ENCODE assay signal across 14 mouse cellular contexts in genomic region chr2:57917721-57918120, GRCm38 (mm10).
DNase-seq lines count a peak whose midpoint lies in the region.
"Had no signal": no experiment of that assay in that cellular context is flagged by ENCODE, and none has a peak within 500 bp of the region (broad histone marks: within the 10 kb centered on the region; RNA-seq: fewer than 3 reads in every experiment).

No protein-coding gene starts in this region.

- DNase-seq in cerebellum, postnatal 10 days = peak; percentile 41 to 65
- DNase-seq in cerebellum, postnatal 4 days (ENCODE audit: low spot score in 2 of 2) = no peak
- DNase-seq in cerebellum, postnatal 14 days = peak; percentile 37 to 61
- no peak for DNase-seq in cerebellum, adult 9-11 months
- DNase-seq: adrenal gland, adult 2 months; adrenal gland, adult 8-10 months; adrenal gland, postnatal 10 days; adrenal gland, postnatal 14 days; adrenal gland, postnatal 25 days; adrenal gland, postnatal 36 days; B cell, adult 2 months; cerebellum, adult 11 months; cerebellum, adult 11-12 months; cerebellum, adult 18-20 months had no signal

Comparison
In these comparisons a context has a peak if more than half of its experiments do, and no peak if none do; other contexts are left out.
1. DNase-seq: peak in cerebellum, postnatal 10 days (2 of 2) and cerebellum, postnatal 14 days (2 of 2); none in cerebellum, postnatal 4 days (0 of 2) and cerebellum, adult 9-11 months (single experiment).